Mouse (Mus musculus) retina, postnatal 7 days (tissue): ENCODE results near the gene Ltbp1.

ENCODE experiments used
- DNase-seq: peaks from one replicate; pipeline ENCODE4 v3.0.0-alpha.2; 2012; ENCODE audit warnings: low read depth, low spot score

The Ltbp1 gene

DNA sequence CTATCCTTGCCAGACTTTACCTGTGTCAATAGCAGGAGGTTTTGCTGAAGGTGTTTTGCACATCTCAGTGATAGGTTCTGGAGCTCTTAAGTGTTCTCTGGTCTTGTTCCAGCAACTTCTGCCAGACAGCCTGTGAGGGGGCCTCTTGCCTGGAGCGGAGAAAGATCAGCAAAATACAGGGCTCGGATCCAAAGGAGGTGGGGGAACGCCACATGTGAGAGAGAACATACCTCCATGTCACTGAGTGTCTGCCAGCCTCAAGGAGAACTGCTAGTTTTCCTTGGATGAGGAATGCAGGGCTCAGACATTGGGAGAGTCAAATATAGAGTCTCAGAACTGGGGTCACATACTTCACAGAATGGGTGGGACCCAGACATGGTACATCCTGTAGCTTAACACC, 230.4 kb downstream of the Ltbp1 start:
- no peak for DNase-seq

DNA sequence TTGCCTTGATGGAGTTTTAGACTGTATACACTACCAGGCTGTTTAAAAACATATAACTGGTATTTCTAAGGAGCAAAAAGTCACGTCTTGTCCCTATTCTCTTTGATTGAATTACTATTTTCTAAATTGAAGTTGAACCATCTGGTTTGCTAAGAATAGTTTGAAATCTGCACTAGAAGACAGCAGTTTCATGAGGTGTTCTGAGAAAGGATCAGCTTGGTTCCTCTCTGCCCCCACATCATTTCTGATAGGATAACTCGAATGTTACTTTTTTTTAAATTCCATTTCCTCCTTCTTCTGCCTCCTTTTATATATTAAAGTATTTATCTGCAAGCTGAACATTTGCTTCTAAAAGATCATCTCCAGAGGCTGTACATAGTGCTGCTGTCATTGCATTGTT, 231.2 kb downstream of the Ltbp1 start:
- DNase-seq = no peak

DNA sequence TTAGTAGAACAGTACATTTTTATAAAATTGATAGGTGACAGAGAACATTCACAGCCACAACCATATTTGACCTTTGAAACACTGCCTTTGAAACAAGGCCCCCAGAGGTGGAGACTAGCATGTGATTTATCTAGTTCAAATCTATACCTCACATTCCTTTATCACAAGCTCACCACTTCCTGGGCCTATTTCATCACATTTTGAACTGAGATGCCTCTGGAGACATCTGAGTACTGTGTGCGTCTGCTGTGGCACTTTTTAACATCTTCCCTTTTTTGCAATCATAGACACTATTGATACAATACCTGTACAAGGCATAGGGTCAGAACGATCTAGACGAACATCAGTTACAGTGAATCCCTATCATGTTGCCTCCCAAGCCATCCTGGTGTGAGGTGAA, 232.1 kb downstream of the Ltbp1 start:
- no peak for DNase-seq

DNA sequence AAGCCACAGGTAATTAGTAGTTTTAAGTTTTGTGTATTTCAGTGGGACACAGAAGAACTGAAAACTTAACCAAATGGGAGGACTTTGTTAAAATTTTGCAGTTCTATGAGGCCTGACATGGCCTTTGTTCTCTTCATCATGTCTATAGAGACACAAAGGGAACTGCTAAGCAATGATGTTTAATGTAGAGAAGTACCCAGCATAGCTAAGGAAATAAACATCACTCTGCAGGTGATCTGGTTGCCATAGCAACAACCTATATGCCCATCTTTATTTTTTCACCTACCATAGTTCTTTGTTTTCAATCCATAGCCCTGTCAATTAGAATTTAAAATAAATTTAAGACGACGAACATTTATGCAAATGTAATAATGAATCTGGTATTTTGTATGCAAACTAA, 233.3 kb downstream of the Ltbp1 start:
- no peak for DNase-seq

DNA sequence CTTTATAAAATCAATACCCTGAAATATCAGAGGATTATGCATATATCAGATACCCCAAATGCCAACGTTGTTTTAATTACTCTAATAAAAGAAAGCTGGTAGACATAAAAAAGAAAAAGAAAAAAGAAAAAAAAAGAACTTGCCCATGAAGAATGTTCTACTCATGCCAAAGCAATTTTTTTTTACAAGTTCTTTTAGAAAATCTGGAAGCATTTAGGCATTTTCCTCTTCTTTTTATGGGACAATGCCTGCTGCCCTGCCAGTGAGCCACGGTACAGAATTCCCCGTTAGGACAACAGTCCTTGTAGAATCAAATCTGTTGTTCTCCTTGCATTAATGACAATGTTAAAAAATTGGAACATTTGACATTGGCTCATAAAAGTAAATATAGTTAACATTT, 234.2 kb downstream of the Ltbp1 start:
- DNase-seq = no peak

DNA sequence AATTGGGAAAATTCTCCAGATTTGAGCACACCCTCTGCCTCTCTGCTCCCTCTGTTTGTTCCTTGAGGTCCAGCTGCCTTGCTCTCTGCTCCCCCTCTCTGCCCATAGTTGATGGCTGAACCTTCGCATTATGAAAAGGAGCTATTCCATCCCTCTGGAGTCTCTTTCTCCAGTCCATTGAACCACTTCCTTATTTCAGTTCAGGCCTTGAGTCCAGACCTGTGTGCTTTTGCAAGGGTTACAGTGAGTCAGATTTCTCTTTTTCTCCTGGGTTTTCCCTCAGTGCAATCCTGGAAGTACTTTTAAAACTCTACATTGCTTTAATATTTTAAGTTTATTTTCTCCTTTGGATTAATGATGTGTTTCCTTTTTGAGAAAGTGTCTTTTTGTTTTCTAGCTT, 236.7 kb downstream of the Ltbp1 start:
- DNase-seq = no peak

DNA sequence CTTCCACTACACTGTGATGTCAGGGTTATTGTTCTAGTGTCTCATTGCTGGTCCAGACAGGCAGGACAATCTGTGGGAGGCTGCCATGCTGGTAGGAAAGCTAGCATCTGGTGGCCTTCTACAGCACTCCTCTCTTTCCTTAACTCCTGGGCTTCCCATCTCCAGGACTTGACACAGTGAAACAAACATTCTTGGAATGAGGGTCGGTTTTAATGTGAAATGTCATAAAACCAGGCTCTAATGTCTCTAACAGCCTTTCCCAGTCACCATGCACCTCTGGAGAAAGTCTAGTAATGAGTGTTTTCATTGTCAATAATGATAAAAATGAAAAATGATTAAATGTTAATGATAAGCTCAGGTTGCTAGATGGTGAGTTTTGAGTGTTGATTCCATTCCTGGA, 237.9 kb downstream of the Ltbp1 start:
- DNase-seq = no peak

DNA sequence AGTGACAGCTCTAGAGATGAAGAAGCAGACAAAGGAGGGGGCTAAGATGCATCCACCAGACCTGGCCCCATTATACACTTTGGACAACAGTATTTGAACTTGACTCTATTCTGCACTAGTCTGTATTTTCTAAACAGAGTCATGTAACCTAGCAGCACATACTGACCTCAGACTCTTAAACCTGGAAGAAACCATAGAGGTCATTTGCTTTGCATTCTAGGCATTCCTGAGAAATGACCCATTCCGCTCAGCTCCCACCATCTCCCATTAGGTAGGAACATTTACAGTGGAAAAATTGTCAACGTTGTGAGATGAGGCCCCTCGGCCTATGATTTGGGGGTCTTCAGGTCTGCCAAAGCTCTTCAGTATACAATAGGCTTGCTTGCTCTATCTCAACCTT, 238.8 kb downstream of the Ltbp1 start:
- no peak for DNase-seq

DNA sequence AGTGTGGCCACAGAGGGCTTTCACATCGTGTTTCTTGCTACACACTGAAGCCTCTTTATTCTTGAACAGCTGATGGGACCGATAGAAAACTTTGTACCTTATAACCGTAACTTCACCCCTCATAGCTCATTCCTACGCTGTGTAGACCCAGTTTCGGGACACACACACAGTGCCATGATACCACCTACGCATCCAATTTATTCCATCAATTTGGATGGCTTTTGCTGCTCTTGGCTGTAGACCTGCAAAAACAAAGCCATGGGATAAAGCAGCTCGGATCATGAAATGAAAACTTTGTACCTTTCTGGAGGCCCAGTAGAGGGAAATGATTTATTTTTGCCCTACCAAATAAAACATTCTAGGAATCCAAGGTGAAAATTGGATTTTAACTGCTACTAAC, 239.7 kb downstream of the Ltbp1 start:
- DNase-seq = no peak

DNA sequence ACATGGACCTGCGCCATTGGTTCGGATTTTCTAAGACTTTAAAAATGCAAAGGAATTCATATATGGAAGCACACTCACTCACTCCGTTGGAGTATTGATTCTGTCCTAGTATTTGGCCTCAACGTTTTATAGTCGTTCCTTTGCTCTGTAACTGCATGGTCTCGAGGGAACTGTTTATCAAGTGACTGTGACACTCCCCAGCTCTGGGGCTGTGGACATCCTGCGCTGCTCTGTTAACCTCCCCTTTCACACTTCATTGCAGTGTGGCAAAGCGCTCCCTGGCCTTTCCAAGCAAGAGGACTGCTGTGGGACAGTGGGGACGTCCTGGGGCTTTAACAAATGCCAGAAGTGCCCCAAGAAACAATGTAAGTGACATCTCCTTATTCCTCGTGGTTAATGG, 243.3 kb downstream of the Ltbp1 start:
- no peak for DNase-seq

DNA sequence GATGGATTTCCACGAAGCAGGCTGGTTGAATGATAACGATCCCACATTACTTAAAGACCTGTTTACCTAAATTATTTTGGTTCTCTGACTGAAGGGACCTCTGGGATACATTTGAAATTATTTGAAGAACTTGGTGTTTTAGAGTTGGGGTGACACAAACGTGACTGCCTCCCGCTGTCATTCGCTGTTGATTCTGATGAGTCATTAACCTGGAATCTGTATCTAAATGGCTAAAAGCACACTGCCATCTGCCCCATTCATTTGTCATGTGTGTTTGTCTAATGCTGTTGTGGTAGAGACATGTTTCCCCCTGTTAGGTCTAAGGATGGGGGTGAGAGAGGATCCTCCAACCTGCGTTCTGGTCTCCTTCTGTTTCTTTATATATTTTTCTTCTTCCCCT, 245.2 kb downstream of the Ltbp1 start:
- no peak for DNase-seq

DNA sequence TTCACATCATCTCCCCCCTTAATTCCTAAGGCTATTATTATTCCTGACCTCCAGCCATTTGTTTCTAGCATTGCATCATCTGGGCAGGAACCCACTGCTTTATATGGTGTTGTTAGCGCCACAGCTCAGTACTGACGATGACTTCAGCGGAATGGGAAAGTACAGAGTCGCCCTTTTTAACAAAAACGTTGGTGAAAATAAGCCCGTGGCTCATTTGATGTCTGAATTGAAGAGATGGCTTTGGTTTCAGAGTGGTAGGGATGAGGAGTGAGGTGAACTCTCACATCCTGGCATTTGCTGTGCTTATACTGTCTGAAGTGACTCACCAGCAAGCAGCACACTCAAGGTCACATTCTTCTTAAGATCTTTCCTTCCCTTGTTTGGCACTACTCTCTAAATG, 245.7 kb downstream of the Ltbp1 start:
- no peak for DNase-seq

DNA sequence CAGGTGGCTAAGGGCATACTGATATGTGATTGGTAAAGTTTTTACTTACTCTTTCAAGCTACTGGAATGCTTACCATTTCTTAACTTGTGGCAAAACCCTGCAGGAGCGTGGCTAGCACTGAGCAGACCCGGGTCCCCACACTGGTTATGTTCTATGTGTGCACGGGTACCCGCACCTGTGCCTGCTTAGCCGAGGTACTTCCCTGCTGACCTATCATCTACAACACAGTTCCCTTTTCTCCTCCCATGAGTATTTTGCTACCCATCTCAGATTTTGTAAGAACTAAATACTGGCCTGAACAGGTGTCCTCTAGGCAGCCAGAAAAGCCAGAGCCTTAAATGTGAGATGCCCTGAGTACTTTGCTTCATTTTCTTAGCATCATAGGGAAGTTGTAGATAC, 247.2 kb downstream of the Ltbp1 start:
- DNase-seq = no peak

DNA sequence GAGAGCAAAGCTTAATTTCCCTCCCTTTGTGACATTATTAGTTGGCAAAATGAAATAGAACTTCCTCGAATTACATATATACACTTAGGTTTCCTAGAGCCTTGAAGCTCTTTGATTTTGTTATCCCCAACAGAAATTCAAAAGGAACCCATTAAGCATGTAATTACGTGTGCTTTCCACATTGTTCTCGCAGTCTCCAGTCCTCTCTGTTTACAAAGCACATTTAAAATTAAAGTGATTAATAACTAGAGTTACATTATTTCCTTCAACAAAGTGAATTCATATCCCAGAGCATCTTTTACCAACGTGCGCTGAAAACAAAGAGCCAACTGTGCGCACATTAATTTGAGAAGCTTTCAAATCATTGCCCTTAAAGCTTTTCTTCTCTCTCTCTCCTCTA, 249.5 kb downstream of the Ltbp1 start:
- DNase-seq = no peak

DNA sequence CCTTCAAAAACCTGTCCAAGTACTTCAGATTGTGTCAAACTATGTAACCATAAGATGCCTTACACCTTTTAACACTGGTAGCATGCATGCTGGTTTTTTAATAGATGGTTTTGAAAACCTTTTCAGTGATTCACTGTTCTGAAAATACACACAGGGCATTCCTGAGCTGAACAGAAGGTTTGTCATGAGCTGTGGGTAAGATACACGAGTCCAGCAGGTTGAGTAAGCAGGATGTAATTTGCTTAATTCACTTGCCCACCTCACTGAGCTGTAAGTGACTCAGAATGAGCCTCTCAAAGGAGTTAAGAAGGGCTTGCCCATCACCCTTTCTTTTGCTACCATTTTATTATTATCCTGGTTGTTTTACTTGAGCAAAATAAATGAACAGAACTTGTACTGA, 250.6 kb downstream of the Ltbp1 start:
- DNase-seq = no peak

DNA sequence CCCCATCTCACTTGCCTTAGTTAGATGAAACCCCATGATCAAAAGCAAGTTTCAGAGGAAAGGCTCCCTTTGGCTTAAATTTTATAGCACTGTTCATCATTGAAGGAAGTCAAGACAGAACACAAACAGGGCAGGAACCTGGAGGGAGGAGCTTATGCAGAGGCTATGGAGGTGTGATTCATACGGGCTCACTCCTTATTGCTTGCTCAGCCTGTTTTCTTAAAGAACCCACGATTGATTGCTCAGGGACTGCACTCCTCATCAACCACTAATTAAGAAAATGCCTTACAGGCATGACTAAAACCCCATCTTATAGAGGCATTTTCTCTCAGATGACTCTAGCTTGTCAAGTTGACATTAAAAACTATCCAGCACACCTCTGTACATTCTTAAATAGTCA, 253.1 kb downstream of the Ltbp1 start:
- DNase-seq = no peak

DNA sequence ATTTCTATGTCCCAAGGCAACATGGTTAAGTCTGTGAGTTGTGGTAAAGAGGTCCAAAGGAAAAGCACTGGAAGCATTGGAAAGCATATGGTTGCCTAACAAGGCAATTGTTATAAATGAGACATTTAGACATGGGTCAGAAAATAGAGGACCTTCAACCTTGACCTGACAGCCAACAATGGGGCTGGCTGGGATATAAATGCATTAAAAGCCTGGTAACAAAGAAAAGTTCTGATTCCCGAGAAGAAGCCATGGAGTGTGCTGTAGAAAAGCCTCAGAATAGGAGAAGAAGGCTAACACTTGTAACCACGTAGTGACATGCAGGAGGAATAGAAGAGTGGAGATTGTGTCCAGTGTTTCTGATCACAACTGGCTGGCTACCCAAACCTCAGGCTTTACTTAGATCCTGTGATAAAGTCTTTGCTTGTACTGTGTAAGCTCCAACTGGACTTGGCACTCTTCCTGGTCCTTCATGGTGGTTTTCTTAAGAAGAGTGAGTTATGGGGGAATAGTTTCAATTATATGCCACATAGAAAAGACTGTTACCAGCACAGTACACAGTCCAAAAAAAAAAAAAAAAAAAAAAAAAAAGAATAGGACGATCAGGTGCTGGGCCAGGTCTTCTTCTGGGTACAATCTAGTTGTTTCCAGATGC, 258.1 kb downstream of the Ltbp1 start:
- no peak for DNase-seq

DNA sequence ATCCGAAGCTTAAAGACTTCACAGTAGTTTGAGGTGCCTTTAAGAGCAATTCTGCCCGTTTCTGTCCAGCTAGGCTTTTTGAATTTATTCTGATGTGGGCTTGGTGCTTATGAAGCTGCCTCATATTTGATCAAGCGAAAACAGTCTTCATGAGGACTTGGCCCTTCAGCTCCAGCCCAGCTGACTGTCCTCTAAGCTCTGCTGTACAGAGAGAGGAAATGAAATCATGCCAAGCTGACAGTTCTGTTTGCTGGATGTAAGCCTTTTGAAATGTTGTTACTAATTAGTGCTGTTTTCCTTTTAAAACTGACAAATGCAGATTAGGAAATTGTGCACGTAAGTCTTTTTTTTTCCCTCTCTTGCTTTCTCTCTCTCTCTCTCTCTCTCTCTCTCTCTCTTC, 263.1 kb downstream of the Ltbp1 start:
- no peak for DNase-seq

DNA sequence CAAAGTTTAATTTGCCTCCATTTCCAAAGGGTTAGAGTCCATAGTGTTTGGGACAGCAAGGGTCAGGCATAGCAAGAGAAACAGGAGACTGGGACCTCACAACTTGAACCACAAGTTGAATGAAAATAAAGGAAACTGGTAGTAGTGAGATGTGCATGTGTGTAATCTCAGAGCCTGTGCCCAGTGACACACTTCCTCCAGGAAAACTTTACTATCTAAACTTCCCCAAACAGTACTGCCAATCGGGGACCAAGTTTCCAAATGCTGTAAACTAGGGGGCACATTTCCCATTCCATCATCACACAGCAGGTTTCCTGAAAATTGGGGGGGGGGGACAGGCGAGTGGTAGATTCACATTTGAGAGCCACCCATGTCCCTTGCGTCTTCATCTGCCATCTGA, 267.1 kb downstream of the Ltbp1 start:
- DNase-seq = no peak

DNA sequence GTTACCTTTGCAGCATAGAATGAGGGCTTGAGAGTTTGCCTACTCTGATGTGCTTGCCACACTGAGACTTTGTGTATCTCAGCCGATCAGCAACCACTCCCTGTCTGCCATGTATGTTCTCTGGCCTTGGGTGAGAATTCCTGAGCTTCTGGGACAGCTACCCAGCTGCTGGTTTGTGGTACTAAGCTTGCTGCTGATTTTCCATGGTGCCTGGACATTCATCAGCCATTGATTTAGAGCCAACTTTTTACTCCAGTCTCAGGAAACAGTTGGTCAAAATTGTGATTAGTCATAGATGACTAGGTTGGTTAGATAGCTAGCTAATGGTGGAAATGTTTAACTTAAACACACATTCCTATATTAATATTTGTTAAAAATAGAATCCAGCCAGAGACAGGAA, 267.9 kb downstream of the Ltbp1 start:
- no peak for DNase-seq

DNA sequence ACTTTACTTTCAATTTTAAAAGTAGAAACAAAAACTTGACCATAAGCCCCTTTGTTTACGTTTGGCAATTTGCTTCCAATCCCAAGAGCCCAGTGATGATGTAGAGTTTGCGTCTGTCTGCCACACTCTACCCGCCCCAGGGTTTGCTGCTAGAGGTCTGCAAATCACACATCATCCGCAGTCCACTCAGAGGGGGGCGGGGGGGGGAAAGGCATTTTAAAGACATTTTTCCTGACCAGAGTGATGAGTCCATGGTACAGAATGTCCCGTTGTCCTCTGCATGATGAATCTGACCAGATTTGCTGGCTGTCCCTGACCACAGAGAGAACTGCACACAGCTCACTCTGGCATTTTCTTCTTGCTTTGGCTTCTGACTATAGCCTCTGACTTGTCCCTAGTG, 269.9 kb downstream of the Ltbp1 start:
- no peak for DNase-seq

DNA sequence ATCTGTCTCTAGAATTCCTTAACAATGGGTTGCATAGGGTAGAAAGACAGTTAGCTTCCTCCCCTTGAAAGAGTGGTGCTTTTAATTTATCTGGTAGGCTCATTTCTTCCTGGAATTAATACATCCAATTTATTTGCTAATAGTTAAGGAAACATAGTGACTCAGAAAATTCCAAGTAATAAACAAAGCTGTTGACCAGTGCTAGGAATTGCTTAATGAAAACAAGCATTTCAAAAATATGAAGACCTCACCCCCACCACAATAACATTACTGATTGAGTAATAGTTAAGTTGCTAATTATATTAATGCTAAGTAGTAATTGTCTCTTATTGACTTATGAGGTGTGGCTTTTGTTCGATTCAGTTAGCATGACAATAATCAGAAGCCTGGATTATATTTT, 272.7 kb downstream of the Ltbp1 start:
- DNase-seq = no peak

DNA sequence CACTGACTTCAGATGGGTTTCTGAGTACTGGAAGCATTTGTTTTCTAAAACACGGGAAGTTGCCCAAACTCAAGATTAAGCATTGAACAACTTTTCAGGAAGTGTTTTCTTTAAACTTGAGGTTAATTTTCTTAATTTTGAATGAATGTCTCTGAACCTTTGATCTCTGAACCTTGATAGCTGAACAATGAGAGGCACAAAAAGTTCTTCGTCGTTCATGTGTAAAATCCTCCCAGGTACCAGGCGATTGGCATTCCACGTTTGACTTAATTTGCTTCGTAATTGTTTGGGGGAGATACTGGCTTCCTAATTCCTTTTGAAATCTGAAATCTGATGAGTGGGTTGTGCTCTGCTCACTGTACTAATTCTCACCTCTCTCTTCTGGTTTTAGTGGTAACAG, 273.2 kb downstream of the Ltbp1 start:
- no peak for DNase-seq

DNA sequence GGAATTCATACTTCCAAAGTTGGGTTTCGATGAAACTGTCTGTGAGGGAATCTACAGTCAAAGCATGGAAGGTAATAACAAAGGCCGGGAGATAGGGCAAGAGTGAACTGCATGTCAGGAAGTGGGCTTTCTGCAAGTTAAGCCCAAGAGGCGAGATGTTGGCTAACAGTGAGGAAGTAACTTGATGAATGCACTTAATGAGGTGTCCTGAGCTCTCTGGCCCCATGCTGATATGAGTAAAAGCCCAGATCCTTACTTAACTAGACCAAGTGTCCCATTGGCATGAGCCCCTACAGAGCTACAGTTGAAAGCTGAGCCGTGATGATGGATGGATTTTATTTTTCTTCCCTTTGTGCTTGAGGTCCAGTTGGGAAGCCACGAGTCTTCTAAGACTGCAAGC, 276.0 kb downstream of the Ltbp1 start:
- DNase-seq = no peak
